Mouse (Mus musculus) neural tube, embryonic 10.5 days (tissue): ENCODE measurements around the gene Hs3st2.
"Not testable (repeated sequence)": the region's sequence is repeated elsewhere in the genome, so short reads cannot be mapped to it uniquely, and the experiment has no call there.

ENCODE experiments used
- DNase-seq: peaks from one replicate; pipeline ENCODE4 v3.0.0-alpha.2; 2017; ENCODE audit warnings: low spot score; ENCODE audit errors: extremely low spot score

The Hs3st2 gene

DNA sequence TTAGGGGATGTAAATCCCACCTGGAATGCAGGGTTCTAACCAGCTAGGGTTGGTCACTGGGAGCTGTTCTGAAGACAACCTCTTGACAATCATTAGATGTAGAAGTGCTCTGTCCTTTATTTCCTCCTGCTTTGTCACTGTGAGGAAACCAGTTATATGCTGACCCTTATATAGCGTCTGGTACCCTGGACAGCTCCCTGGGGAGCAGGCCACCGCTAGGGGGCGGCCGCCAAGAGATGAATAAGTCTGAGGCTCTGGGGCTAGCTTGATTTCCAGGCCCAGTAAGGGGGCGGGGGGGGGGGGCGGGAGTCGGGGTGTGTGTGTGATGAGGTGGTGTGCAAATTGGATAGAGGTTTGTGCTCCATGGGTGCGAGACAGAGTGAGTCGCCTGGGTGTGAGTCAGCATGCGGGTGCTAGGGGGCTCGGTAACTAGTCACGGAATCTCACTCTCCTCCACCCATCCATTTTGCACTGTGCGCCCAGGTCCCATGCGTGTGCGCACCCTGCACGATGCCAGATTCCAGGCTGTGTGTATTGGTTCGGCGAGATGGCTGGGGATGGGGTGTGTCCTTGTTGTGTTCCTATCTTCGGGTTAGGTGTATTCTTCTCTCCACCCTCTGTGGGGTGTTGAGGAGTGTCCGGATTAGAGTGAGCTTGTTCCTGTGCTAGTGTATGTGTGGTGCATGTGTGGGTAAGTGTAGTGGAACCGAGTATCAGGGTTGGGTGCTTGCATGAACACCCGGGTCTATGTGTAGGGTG lies at the start of gene Hs3st2:
Hs3st2 (plus strand) TSS at position 635 of the 759 bp plus-strand sequence.
- DNase-seq = peak; percentile 77

DNA sequence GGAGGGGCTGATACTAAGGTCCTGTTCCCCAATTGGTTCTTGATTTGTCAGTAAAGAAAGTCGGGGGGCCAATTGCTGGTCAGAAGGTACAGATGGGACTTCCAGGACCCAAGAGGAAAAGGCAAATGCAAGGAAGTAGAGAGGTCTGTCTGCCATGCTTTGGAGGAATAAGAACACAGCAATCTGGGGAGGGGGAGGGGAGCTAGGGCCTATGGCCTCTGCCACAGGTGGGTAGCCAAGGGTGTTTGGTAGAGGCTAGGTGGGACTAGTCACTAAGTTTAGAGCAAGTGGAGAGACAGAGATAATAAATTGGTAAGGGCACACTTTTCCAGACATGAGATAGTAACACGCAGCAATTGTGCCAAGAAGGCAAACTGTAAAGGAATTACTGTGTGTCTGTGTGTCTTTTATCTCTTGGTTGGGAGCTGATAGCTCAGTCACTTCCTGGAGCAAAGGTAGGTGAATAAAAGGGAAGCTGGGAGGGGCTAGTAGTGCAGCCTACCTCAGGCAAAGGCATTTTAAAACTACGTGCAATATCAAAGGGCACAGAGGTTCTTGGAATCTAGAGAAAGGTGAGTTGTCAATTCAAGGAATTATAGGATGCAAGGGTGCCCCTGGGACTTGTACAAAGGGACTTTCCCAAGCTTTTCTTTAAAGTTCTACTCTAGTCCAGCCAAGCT lies 43.2 kb upstream of the Hs3st2 start:
- no peak for DNase-seq

DNA sequence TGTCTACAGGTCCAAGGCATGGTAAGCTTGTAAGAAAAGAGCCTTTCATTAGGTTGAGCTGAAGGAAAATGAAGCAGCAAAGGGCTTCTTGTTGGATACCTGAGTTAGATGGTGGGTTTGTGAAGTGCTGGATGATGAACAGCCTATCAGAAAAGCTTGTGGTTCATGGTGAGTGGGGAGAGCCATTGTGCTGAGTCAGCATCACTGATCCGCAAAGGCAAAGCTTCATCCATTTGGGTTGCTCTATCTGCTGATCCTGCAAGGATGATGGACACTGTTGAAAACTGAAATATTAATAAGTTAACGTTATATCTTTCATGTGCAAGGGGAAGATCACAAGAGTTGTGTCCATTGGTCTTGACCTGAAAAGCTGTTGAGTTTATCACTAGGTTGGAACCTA lies 40.0 kb upstream of the Hs3st2 start:
- DNase-seq = no peak

DNA sequence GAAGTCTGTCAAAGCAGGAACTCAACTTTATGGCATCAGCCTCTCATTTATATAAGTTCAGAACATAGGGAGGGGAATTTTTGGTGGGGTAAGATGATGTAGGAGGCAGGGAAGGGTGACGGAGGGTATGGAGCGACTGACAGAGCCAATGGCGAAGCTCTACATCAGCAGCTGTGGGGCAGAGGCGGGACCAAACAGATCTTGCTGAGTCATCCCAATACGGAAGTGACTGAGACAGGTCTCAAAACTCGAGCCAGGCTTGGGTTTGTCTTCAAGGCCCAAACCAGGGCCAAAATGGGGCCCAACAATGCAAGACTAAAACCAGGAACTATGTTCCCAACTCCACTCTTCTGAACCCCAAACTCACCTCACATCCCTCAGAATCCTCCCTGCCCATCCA lies 30.2 kb upstream of the Hs3st2 start:
- DNase-seq = not testable (repeated sequence)

DNA sequence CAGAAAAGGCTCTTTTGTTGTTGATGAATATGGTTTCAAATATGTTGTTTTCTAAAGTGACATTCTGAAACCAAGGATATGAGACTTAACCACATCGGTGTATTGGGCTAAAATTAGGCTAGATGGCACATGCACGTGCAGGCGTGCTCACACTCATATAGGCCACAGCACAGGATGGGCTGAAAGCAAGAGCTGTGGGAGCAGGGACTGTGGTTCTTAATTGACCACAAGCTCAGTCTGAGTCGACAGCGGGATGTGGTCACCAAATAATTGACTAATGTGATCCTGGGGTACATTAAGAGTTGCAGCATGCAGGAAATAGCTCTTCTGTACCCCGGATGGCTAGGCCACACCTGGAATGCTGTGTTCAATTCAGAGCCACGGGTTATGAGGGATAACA lies 26.1 kb upstream of the Hs3st2 start:
- no peak for DNase-seq

DNA sequence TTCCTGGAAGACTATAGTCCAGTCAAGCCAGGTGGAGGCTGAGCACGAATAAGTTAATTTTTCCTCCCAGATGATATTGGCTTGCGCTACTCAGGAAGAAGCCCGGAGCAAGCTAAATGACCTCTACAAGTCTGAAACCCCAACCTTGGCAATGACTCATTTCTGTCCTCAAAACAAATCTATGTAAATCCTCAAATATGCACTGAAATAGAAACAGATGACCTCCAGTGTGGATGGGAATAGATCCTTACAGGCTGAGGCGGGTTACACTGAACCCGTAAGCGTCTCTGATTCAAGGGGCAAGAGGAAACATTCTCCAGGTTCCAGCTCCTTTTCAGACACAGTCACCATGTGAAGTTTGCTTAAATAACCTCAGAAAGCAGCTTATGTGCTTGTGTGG lies 24.5 kb upstream of the Hs3st2 start:
- DNase-seq = no peak

DNA sequence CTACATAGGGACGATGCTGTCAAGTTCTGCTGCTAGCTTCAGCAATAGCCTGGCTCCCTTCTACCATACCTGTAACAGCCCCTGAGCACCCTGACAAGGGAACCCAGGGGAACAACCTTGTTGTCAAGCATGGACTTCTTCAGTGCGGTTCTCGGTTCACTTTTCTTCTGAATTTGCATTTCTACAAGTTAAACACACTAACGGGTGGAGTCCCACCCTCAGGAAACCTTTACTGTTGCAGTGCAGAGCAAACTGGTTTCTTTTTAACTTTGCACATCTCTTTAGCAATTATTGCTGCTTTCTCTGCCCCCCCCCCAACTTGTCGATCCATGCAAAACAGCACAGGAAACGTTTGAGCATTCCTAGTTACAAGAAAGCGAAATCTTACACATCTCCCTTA lies 19.7 kb upstream of the Hs3st2 start:
- no peak for DNase-seq

DNA sequence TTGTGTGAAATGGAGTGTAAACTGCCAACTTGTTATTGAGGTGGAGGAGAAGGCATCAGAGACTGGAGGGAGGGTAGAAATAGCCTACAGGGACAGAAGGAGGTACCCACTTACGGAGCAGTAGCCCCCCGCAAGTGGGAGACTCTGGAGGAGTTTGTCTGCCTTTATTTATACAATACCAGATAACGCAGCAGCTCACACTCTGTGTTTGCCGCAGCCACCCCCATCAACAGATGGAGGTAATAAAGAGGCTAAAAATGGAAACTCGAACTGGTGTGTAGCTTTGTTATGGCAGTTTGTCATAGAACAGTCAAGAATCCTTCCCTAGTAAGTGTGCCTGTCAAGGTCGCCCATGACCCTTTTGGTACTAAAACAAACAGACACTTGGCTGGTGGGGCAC lies 16.2 kb upstream of the Hs3st2 start:
- DNase-seq = no peak

DNA sequence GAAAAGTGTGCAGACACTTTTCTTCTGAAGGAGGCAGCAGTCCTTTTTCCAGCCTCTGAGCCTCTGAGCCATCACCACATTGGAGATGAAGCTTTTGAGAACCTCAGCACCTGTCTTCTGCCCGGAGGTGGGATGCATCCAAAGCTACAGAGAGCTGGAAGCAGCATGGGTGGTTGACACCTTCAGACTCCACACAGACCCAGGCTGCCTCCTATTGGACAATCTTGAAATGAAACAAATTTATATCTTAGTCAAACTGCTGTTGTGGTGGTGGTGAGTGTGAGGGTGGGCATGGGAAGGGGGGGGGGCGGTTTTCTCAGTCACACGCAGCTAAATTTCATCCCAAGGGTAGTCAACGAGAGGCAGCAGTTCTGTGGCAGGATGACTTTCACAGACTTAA lies 12.7 kb upstream of the Hs3st2 start:
- DNase-seq = no peak

DNA sequence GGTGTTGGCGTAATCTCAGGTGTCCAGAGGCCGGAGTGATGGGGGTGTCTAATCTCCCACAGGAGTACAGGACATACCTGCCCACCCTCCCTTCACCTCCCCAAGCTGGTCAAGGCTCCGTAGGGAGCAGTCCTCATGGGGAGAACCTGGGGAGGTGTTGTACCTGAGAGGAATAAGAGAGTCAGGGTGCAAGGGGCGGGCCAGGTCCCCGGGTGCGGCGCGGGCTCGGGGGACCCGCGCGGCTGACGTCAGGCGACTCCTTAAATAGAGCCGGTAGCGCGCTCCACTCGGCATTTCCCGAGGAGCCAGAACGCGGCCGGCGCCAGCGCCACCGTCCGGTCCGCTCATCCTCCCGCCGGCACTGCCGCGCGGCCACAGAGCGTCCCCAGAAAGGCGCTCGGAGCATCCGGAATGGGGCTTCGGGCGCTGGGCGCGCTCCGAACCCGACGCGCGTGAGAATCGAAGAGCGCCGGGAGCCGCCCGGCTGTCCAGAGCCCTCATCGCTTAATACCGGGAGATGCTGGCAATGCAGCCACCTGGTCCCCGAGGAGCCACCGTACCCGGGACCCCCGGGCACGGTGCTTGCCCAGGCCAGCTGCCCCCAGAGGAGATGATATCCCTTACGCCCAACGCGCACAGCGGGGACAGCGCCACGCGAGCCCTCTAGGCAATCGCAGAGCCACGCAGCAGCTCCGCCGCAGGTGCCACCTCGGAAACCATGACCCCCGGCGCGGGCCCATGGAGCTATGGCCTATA lies 503 bp downstream of the Hs3st2 start:
- peak; percentile 46 for DNase-seq

DNA sequence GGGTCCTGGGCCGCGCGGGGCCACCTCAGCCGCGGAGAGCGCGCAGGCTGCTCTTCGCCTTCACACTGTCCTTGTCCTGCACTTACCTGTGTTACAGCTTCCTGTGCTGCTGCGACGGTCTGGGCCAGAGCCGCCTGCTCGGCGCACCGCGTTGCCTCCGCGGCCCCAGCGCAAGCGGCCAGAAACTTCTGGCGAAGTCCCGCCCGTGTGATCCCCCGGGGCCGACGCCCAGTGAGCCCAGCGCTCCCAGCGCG lies 1.0 kb downstream of the Hs3st2 start:
- no peak for DNase-seq

DNA sequence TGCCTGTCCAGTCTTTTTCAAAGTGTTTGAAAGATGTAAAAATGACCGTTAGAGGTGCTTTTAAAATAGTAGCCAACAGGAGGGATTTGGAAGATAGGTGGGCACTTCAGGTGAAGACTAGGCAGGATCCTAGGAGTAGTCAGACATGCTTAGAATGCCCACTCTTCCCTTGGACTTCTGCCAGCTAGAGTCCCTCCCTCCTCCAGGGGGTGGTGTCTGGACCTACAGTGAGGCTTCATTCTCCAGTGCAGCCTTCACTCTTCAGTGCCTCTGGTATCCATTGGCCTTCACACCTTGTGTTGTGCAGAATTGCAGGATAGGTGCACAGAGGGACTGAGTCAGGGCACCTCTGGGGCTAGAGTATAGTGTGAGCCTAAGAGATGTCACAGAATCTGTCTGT lies 2.2 kb downstream of the Hs3st2 start:
- no peak for DNase-seq

DNA sequence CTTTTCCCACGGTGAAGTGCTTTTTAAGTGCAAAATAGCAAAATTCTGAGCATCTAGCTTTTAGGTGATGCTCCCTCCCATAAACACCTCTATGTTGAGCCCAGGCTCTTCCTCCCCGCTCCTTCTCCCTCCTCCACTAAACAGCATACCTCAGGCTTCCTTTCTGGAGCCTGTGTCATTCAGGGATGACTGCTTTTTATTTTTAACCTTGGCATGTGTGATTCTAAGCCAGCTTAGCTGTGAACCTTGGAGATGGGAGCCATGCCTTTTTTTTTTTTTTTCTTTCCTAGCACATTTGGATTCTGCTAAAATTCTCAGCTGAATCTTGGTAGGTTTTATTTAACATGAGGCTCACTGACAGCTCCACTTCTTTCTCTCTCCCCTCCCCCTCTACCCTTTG lies 3.2 kb downstream of the Hs3st2 start:
- no peak for DNase-seq

DNA sequence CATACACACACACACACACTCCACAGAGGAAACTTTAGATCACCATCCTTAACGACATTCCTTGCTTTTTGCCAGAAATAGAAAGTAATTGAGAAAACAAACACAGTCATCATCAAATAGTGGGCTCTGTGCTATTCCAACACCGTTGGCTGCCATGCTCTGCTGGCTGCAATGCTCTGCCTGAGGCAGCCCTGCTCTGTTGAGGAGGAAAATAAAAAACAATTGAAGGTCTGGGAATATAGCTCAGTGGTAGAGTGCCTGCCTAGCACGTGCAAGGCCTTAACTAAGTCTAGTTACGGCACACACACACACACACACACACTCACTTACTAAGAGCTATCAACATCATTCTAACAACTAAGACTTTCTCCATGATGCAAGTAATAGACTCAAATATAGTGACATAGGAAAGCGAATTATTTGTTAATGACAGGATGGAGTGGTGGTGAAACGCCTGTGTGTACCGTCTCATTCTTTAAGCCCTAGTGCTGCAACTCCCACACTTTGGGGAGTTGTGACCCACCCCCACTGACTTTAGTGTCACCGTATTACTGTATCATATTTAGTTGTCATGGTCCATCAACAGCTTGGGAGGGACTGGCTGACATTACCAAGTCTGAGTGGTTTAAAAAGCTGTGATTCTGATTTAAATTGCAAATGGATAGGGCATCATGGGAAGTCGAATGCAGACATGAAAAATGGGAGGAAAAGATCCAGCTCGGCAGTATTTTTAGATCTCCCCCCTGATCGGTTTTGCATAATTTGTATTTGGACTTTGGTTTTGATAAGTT lies 19.3 kb downstream of the Hs3st2 start:
- no peak for DNase-seq

DNA sequence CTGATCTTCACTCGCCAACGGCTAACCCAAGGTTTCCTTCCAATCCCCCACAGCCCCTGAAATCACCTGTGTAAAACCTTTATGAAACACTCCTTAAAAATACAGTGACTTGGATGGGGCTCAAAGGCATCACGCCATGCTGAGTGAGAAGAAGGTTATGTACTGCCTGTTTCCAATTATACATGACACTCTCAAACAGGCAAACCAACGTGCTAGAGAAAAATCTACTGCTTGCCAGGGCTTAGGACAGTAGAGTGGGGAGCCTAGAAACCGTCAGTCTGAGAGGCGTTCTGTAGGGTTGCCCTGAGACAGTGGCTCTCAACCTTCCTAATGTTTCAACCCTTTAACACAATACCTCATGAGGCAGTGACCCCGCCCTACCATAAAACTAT lies 19.8 kb downstream of the Hs3st2 start:
- DNase-seq = no peak

DNA sequence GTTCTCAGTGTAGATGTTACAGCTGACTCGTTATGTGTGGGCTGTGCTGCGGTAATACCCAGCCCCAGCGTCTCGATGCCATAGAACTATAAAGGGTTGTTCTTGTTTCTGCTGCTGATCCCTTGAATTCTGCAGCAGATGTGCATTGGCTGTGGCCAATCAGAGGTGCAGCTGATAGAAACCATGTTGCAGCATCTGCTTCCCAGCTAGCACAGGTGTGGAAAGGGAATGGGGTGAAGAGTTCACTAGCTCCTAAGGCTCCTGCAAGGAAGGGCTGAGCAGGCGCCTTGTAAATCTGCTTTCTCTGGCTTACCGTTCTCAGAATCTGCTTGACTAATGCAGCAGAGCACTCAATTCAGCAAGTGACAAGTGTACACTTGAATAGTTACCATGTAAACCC lies 45.2 kb downstream of the Hs3st2 start:
- DNase-seq = no peak

DNA sequence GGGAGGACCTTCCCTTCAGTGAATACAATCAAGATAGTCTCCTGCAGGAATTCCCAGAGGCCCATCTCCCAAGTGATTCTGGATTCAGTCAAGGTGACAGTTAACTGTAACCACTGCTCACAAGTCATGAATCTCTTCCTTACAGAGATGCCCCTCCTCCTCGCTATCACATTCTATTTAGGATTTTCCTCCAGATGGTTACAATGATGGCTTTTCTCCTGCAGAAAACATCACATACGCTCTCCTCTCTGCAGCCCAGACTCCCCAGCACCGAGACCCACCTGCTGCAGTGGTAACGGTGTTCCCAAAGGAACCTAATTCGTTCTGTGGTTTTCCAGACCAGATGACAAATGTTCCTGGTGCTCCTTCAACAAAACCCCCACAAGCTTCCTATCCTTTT lies 49.5 kb downstream of the Hs3st2 start:
- no peak for DNase-seq

DNA sequence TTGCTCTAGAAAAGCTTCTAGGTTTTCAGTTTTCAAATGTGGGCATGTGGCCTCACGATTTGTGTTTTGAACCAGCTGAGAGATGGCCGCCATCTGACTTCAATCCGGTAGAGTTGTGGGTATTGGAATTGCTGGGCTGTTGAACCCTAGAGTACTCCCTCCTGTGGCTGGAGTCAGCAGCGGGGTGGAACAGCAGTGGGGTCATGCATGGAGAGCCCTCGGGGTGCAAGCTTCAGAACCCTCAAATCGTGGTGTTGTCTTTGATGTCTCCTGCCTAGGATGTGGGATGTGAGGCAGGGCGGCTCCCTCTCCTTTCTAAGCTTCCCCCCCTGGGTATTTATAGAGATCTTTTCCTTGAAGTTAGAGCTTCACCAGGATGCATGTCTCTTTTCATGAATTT lies 52.7 kb downstream of the Hs3st2 start:
- DNase-seq = no peak

DNA sequence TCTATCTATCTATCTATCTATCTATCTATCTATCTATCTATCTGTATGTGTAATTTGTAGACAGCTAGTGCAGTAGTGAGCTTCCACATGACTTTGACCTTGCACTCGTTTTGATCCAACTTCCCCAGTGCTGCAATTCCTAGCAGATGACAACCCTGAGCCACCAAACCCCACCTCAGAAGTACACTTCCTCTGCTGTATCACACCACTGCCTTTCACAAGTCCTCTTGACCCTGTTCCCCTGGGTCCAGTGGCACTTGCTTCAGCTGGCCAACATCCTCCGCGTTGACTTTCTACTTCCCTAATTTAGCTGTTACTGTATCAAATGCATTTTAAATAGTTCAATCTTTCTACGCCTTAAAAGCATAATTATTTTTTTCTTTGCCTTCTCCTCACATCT lies 54.6 kb downstream of the Hs3st2 start:
- no peak for DNase-seq

DNA sequence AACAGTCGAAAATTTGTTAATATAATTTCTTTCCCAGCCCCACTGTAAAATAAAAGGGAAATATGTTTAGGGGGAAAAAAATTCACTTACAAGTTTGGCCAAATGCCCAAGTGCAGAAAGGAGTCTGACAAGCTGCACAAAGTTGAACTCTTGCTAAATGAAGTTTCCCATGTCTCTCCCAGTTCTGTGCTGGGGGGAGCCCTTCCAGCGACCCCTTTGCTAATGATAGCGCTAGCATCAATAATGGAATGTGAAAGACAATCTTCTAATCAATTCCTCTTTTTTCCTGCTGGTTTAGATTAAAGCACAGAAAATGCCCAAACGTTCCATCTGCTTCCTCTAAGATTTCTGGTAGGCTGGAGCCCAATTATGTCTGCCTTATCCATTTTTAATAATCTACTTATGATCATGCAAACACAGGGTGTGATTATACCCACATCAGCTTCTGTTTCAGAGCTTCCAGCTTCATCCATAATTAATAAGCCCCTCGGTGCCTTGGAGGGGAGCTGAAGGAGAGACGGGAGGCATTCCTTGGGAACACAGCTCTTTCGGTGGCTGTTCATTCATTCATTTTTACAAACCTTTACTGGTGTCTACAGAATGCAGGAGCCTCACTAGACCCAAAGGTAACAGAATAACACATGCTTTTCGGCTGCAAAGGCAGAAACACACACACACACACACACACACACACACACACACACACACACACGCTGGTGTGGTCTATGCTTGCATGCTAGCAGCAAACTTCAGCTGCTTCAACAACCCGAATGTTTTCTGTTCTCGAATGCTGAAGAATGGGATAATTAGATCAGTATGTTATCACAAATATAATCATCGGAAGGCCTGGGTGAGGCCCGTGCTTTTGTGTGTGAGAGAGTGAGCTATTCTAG lies 59.5 kb downstream of the Hs3st2 start:
- DNase-seq = no peak

DNA sequence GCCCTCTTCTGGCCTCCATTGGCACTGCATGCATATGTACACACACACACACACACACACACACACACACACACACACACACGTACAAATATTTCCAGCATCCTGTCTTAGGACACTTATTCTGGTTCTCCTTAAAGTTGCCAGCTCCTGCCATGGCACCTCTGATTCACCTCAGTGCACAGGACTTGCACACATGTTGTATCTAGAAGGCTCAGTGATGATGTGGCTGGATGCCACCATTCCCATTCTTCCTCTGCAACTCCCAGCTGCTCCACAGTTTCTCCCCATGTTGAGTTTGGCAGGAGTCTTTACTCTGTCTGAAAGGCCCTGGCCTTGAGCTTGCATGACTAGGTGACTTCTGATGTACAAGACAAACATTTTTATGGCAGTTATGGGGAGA lies 65.1 kb downstream of the Hs3st2 start:
- DNase-seq = no peak
